Mouse (Mus musculus) lung, postnatal 10 days (tissue): ENCODE measurements at regions not wholly inside any gene's neighbourhood (a gene's known extent, or its start where the extent isn't known, plus 50 kb on each side); places are given as distances from the start of the nearest gene placed in this dataset.

Experiments
- DNase-seq: peaks from one replicate; pipeline ENCODE4 v3.0.0; 2021

DNA sequence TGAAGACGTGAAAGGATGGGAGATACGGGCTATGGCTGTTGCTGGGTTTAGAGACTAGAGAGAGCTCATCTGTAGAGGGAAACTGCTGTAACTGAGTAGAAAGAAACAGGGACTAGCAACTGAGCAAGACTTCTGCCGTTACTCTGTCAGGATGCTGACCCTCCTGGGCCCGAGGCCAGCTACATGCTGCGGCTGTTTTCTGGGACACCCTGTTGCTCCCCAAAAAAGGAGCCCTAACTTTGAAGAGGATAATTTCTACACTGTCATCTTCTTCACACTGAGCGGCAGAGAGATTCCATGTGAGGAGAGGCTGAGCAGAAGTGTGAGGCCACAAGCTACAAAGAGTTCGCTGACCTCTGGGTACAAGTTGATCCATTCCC is 74.2 kb upstream of the Ralgps2 start:
- DNase-seq, result no peak

DNA sequence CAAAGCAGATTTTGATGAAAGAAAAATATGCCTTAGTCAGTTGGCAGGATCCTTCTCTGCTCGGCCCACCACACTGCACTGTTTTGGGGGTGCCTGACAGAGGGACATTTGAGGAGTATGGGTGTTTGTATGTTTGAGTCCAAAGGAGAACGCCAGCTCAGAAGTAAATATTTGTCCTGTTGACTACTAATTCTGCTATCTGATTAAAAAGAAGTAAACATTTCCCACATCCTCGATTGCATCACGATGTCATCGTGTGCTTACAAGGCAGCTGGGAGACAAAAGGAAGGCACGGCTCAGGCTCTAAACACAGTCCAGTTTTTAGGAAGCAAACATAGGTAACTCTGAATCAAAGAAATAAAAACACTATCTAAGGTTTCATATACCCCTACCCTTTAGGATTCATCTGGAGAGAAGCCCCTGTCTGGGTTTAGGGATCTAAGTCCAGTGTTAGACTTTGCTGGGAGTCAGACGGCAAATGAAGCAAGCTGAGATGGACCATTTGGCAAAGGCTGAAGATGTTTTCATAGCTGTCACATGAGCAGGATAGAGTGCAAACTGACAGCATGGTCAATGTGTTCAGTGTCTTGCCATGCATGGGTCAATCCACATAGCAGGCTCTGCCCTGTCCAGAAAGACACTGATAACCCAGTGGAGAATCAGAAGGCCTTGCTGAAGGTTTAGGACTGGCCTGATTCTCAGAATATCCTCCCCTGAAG is 73.7 kb upstream of the Ralgps2 start:
- no peak for DNase-seq

DNA sequence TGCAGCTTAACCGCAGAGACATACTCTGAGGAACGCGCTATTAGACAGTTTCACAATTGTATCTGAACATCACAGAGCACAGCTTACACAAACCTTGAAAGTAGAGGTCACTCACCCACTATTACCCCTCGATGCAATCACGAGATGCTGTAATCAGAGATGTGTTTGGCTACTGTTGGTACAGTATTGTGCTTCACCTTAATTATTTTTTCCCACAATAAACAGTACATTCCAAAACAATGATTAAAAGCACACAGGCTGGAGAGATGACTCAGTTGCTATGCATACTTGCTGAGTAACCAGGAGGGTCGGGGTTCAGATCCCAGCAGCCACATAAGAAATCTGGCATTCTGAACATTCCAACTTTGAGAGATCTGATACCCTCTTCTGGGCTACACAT is 71.8 kb upstream of the Ralgps2 start:
- no peak for DNase-seq

DNA sequence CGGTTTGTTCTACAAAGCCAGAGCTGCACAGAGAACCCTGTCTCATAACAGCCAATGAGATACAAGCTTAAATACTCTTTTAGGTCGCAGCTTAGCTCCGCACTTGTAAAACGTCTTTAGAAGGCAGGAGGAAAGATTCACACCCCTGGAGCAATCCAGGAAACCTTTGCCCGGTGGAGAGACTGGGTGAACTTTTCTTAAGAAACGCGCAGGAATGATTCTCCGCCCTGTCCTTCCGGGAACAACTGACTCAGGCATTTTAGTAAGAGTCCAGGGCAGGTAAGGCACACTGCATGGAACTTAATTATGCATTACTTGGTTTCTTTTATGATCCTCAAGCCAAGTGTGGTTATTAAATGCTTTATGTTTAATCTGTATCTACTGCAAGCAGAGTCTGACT is 70.0 kb upstream of the Ralgps2 start:
- DNase-seq, result no peak

DNA sequence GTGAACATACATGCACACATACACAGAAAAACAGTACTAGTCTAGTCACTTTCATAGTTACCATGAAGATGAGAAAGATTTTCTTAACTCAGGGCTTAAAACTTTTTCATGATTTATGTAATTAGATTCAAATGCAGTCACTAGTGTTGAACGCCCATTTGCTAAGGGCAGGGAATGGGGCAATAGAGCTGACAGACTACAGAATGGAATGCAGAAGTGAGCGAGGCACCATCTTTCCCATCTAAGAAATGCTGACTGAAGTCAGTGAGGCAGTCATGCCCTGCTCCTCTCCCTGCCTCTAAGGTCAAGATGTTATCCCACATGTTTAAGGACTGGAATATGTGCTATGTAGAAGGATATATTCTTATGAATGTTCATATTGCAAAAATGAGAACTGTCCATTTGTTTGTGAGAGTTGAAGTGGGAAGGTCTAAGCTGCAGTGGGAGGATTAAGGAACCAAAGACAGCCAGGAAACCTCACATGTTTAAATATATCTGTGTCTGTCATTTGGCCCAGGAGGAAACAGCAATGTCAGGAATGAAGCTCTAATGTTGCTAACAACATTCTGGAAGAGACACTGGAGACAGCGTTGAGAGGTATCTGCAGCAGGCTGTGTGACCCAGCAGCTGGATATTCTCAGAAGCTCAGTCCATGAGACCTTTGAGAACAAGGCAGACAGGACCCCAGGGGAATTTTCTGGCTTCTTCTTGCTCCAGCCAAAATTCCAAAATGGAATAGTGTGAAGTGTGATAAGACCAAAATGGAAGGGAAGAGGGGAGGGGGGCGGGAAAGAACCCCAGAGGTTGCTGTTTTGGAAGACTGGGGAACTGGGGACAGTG is 68.7 kb upstream of the Ralgps2 start:
- peak; percentile 70 for DNase-seq

DNA sequence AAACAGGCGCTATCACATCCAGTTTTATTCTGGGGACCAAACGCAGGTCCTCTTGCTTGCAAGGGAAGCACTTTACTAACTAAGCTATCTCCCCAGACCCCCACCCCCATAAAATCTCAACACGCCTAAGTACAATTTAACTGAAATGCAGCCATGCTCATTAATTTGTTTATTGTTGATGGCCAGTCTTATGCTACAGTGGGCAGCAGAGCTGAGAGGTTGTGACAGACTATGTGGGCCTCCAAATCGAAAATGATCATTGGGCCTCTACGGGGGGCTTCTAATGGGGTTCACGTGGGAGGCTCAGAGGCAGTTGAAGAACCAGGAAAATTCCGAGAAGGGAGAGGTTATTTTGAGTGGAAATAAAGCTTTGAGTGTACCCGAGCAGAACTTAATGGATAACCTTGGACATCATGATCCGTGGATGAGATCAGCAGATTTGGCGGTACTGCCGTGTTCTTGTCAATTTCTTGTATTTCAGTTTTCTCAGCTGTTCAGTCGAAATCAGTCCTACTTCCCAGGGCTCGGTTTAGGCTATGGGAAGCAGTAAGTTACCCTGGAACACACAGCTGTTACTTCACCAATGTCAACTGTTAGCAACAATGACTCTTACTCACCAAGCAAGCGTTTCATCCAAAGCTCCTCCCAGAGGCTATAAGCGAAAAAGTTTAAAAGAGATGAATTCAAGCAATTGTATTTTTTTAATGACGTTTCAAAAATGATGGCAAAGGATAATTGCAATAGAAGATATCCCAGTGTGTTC is 65.1 kb upstream of the Ralgps2 start:
- no peak for DNase-seq

DNA sequence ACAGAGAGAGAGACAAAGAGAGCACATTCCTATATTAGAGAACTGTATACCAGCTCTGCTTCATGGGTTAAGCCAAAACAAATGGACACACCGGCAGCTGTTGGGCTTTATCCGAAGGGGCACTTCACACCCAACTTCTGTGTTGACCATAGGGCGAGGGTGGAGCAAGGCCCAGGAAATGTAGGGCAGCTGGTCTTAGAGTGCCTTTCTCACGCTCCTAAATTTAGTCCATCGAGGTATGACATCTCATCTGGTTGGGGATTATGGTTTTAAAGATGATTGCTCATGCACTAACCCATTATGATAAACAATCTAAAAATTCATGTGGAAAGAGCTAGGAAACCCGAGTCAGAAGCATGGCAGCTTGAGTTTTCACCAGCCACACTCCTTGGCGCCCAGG is 63.6 kb upstream of the Ralgps2 start:
- DNase-seq, result no peak

DNA sequence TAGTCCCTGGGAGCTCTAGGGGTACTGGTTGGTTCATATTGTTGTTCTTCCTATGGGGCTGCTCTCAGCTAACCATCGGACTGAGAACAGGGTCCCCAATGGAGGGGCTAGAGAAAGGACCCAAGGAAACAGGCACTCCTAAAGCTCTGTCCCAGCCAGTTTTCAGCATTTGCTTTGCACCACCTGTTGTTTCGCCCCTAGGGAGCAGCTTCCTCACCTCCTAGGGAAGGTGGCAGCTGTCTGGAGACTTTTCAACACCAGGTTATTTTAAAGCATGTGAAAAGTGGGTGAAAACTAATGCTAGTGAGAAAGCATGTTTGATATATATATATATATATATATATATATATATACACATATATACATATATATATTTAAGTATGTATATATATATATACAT is 62.8 kb upstream of the Ralgps2 start:
- no peak for DNase-seq

DNA sequence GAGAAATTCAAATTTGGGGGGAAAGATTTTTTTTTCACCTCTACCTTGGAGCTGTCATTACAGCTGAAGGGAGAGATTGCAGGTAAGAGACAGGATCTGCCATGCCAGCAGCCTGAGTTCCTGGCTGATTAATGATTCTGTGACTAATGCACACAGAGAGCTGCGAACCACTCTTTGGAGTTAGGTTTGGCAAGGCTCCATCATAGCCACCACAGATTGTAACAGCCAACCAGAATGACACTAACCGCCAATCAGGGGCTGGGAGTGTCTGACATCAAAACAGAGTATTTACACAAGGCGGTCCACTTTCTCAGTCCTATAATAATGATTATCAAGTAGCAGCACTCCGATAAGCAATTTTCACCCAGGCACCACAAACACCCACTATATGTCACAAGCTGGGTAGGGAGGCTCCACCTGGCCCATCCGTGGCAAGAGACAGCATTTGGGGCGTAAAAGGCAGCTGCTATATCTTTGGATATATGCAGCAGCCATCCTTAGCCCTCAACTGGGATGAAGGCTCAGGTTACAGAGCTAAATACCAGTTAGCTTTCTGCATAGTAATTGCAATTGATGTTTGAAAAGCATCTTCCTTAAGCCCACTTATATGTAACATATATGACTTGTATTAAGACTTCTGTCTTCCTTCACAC is 61.7 kb upstream of the Ralgps2 start:
- no peak for DNase-seq

DNA sequence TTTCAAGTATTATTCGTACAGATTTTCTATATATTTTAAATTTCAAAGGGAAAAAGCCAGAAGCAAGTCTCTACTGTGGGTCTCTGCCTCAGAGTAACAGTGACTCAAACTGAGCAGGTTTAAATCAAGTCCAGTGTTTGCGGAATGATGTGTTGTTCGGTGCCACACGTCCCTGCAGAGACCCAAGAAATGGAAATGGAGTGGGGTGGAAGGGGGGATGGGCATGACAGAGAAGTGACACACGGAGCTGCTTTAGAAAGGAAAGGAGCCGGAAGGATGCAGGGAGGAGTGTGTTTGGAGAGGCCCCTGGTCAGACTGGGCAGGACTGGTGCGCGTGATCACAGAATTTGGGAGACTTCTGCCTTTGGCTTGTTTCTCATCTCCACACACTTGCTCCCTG is 60.5 kb upstream of the Ralgps2 start:
- no peak for DNase-seq

DNA sequence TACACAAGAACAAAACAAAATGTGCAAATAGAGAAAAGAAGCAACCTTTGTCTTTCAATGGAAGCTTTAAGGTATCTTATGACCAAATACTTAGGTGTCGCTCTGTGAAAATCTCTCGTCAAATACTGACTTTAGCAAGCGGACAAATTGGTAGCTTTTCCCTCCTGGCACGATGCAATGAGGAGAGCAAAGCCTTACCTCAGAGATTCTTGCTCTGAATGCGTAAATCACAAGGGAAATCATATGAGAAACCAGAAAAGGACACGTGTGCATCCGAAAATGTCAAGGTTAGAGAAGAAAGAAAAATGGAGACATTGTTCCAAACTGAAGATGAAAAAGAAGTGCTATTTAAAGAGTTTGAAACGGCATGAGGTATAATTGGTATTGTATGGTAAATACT is 59.8 kb upstream of the Ralgps2 start:
- no peak for DNase-seq

DNA sequence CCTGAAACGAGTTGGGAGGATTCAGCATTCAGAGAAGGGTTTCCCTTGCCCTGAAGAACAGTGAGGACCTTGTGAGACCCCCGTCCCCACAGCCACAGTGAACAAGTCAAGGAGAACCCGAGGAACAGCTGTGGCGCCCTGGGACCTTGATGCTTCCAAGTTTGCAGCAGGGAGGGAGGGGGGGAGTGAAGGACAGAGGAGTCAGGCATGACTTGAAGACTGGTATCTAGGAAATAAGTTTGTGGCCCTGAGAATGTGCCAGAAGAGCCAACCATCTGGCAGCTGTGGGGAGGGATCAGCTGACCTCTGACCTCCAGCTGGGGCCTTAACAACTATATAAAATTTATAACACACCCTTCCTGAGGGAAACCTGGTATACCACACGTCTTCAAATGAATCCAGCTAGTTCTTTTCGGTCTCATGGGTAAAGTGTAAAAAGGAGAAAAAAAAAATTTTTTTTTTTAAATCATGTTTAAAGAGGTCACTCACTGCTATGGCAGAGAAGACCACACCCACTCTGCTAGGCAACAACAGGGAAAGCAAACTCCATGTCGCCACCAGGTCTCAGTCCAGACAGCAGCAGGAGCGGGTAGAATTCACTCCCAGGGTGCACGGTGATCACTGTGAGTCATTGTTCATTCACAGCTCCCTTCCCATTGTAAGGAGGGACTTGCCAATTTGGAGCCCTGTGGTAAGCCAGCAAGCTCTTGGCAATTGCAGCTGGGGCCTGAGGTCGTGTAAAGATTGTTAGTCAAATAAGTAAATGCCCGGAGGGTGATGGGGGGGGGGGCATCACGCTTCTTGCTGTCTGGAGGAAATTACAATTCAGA is 58.3 kb upstream of the Ralgps2 start:
- peak; percentile 41 for DNase-seq

DNA sequence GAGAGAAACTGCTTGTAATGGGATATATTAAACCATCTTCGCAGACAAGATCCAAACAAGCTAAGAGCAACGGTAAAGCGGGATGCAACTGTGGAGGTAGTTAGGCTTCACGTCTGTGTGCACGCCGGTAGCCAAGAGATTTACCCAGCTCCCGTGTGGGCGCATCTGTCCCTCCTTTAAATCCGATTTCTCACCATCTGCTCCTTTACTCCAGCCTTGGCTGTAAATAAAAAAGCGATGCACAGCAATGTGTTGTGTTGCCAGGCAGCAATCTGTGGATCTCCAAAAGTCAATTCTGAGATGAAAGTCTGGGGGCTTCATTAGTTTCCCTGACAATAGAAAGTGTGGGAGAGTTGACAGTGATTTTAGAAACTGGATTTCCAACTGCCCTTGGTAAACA is 57.6 kb upstream of the Ralgps2 start:
- no peak for DNase-seq

DNA sequence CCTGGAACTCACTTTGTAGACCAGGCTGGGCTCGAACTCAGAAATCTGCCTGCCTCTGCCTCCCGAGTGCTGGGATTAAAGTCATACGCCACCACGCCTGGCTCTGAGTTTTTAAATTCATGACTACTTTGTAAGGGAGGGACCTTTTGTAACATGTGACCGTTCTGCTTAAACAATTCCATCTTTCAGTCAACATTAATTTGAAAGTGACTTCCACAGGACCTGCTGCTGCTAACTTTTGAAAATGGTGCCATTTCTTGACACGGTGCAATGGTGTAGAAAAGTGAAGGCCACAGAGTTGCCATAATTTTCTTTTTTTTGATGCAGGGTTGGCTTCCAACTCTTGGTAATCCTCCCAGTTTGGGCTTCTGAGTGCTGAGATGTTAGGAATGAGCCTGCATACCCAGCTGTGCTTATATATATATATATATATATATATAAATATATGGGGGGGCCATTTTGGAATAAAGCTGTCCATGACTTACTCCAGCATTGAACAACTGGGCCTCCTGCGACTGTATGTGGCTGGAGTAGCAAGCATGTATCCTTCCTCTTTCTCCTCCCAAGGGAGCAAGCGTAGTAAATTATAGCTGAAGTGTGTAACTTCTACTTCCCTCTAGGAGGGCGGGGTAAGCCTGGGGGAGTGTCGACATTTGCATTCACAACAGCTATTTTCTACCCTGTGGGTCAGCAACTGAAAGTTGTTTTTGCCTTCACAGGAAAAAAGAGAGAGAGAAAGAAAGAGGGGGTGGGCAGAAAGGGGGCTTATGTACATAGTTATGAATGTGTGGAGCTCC is 56.9 kb upstream of the Ralgps2 start:
- DNase-seq, result no peak

DNA sequence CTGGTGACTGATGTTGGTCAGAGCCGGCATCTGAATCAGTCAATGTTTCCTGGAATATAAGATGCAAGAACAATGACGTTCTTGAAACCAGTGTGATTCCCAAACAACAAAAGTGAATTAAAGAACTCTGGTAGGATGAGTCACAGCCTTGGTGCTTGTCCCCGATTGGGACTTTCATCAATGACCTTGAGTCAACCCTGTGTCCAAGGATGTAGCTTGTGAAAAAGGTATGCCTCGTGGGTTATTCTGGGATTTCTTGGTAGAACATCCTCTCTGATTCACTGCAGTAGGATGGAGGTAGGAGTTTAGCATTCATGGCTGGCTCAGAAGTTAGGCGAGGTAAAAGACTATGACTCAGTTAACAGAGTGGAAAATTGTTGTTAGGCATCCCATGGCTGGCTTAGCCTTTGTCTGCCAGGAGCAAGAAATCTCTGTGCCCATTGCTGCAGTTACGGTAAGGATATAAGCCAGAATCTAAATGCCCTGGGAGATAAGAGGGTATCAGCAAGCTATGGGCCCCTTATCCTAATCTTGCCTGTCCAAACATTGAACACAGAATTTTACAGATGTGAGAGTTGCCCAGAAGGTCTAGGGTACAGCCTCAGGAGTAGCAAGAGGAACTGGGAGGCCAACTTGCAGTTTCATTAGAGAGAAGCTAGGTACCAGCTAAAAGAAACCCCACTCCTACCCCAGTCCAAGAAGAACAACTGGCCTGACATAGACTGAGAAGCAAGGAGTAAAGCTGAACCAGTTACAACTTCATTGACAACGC is 55.9 kb upstream of the Ralgps2 start:
- DNase-seq, result no peak

DNA sequence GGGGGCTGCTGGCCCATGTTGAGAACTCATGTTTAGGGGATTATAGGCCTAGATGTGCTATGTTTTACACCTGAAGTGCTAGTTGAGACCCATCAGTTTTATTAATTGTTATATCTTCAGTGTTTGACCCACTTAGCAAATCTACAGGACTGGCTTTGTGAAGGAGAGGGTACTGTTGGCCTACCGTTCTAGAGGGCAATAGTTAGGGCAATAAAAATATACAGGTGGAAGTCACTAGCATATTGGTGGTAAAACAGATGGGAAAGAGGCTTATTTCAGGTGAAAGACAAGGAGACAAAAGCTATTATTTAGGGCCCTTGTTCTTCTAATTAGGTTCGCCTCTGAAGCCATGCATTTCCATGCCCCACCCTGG is 55.2 kb upstream of the Ralgps2 start:
- no peak for DNase-seq

DNA sequence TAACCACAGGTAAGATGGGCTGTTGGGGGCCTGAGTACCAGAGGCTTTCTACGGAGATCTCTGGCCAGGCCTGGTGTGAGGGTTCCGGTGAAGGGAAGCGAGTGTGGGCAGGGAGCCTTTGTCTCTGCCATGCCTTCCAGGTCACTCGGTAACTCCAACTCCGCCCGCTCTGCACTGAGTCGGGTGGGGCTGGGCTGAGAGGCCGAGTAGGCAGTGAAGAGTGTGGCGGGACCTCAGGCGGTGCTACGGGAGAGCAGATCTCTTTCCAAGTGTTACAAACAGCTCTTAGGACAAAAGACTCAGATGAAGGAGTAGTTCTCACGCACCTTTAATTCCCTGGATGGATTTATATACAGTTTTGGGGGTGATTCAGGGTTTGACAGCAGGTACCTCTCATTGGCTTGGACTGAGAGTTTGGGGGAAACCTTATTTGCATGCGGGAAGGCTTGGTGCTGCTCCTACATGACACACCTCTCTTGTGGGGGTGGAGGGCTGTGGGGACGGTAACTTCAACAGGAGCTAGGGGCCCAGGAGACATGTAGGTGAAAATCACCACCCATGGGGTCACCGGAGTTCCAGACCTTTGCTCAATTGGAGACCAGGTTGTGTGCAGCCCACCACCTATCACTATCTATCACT is 54.7 kb upstream of the Ralgps2 start:
- no peak for DNase-seq

DNA sequence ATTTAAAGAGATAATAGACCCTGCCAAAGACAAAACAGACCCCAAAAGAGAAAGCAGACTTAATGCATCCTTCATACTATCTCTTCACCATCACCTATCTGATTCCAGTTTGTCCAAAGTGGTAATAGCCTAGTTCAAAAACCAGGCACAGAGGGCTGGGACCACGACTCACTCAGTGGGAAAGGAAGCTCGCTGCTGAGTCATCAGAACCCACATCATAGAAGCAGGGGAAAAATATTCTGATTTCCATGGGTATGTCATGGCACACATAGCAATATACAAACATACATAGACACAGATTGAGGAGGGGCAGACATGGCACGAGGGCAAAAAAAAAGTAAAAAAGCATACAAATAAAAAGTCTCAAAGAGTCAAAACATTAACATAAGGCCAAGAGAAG is 53.7 kb upstream of the Ralgps2 start:
- DNase-seq, result no peak

DNA sequence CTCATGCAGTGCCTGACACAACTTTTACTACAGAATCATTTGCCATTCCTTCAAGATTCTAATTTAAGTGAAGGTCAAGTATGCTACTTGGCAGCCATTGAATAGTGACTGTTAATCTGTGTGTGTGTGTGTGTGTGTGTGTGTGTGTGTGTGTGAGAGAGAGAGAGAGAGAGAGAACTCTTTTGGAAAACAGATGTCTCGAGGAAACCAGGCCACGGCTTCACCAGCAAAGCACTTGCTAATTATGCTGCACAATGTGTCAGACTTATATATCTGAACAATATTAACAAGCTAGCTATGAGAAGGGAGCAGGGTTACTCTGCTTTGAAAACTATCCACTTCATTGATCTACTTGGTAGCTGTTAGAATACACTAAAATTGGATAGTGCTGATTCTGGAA is 53.1 kb upstream of the Ralgps2 start:
- no peak for DNase-seq
